Mouse (Mus musculus) bone marrow macrophage, adult 2 months (primary cell): Measurements from ENCODE around the gene Paqr5.

ENCODE experiments used
- CTCF ChIP-seq: IDR thresholded peaks from 2 replicates; pipeline ENCODE4 v1.5.1; 2012; ENCODE audit warnings: low read depth, mild to moderate bottlenecking, low read length, moderate library complexity
- POLR2A ChIP-seq: IDR thresholded peaks from 2 replicates; pipeline ENCODE4 v1.6.1; 2012; ENCODE audit warnings: mild to moderate bottlenecking, low read depth, low read length, borderline replicate concordance

GRCm38 (mm10) chr9:61999653-62000420 is 26.8 kb downstream of the Paqr5 start:
- TF ChIP-seq CTCF (no peak), POLR2A (no peak)
